Mouse (Mus musculus): Measurements from ENCODE around the gene Ager. TPM values are rescaled to one million over a fixed set of nuclear protein-coding genes. Genes with fewer than 3 reads are reported as not detected.

Gene Ager
- polyA plus RNA-seq, 1 experiment from 2014 or later, result 1.7 TPM

GRCm38 (mm10) chr17:34618999-34619398 is 21.3 kb downstream of the Ager start:
- Histone ChIP-seq H3K9ac (ENCODE audit: low read depth, low read length) (no peak overlapping the region), H3K27ac (ENCODE audit: low read depth, low read length) (no peak overlapping the region), H3K27me3 (replicated peaks; ENCODE audit: control insufficient read depth, insufficient read depth, low read length) (no peaks in the 10 kb centered on the region), H3K36me3 (ENCODE audit: control insufficient read depth, insufficient read depth, low read length) (peaks cover 11% of the 10 kb centered on the region), H3K4me3 (ENCODE audit: low read depth, low read length) (no peak overlapping the region), H3K4me2 (no peak overlapping the region), H3K9me3 (ENCODE audit: control insufficient read depth, low read length) (no peaks in the 10 kb centered on the region), H3K4me1 (replicated peaks; ENCODE audit: control insufficient read depth, insufficient read depth, low read length) (no peaks in the 10 kb centered on the region)
- peak; percentile 65 for ATAC-seq (replicated peaks; ENCODE audit: low FRiP score)
- 12% methylated on average over 6 of the region's 6 CpGs for WGBS
- DNase-seq (ENCODE audit: low spot score), result peak; percentile 74

GRCm38 (mm10) chr17:34621006-34621405 is 23.3 kb downstream of the Ager start:
- no peak overlapping the region for H3K4me2 ChIP-seq
- peaks cover 12% of the 10 kb centered on the region for H3K36me3 ChIP-seq (ENCODE audit: control insufficient read depth, insufficient read depth, low read length)
- peaks cover under 1% of the 10 kb centered on the region; the same call in 1 of the 2 replicates for H3K4me1 ChIP-seq (replicated peaks; ENCODE audit: control insufficient read depth, insufficient read depth, low read length)
- no peaks in the 10 kb centered on the region for H3K9me3 ChIP-seq (ENCODE audit: control insufficient read depth, low read length)
- H3K4me3 ChIP-seq (ENCODE audit: low read depth, low read length), result no peak overlapping the region
- ATAC-seq (replicated peaks; ENCODE audit: low FRiP score) (no peak), DNase-seq (ENCODE audit: low spot score) (no peak)
- 82% methylated on average over 8 of the region's 8 CpGs for WGBS
- H3K27me3 ChIP-seq (replicated peaks; ENCODE audit: control insufficient read depth, insufficient read depth, low read length), result no peaks in the 10 kb centered on the region
- no peak overlapping the region for H3K27ac ChIP-seq (ENCODE audit: low read depth, low read length)
- no peak overlapping the region for H3K9ac ChIP-seq (ENCODE audit: low read depth, low read length)

GRCm38 (mm10) chr17:34623161-34623560 is 25.5 kb downstream of the Ager start:
- Histone ChIP-seq H3K9ac (ENCODE audit: low read depth, low read length) (no peak overlapping the region), H3K4me1 (replicated peaks; ENCODE audit: control insufficient read depth, insufficient read depth, low read length) (peaks cover 7% of the 10 kb centered on the region), H3K4me2 (no peak overlapping the region), H3K4me3 (ENCODE audit: low read depth, low read length) (no peak overlapping the region), H3K27me3 (replicated peaks; ENCODE audit: control insufficient read depth, insufficient read depth, low read length) (no peaks in the 10 kb centered on the region; the same call in 1 of the 2 replicates), H3K36me3 (ENCODE audit: control insufficient read depth, insufficient read depth, low read length) (peaks cover 12% of the 10 kb centered on the region), H3K9me3 (ENCODE audit: control insufficient read depth, low read length) (no peaks in the 10 kb centered on the region), H3K27ac (ENCODE audit: low read depth, low read length) (no peak overlapping the region)
- 86% methylated on average over 9 of the region's 9 CpGs for WGBS
- ATAC-seq (replicated peaks; ENCODE audit: low FRiP score) (no peak), DNase-seq (ENCODE audit: low spot score) (no peak)

- ATAC-seq (replicated peaks; ENCODE audit: low FRiP score) (no peak), DNase-seq (ENCODE audit: low spot score) (no peak)
- Histone ChIP-seq H3K4me2 (no peak overlapping the region), H3K27me3 (replicated peaks; ENCODE audit: control insufficient read depth, insufficient read depth, low read length) (peaks cover 18% of the 10 kb centered on the region), H3K9ac (ENCODE audit: low read depth, low read length) (no peak overlapping the region), H3K4me3 (ENCODE audit: low read depth, low read length) (no peak overlapping the region), H3K27ac (ENCODE audit: low read depth, low read length) (no peak overlapping the region), H3K4me1 (replicated peaks; ENCODE audit: control insufficient read depth, insufficient read depth, low read length) (peaks cover 14% of the 10 kb centered on the region), H3K9me3 (ENCODE audit: control insufficient read depth, low read length) (no peaks in the 10 kb centered on the region), H3K36me3 (ENCODE audit: control insufficient read depth, insufficient read depth, low read length) (peaks cover 12% of the 10 kb centered on the region)
- WGBS, result 91% methylated on average over 3 of the region's 3 CpGs
Measured at GRCm38 (mm10) chr17:34624981-34625380, 27.3 kb downstream of the Ager start.

- H3K9me3 ChIP-seq (ENCODE audit: control insufficient read depth, low read length), result no peaks in the 10 kb centered on the region
- peak overlapping the region; percentile 79 for H3K9ac ChIP-seq (ENCODE audit: low read depth, low read length)
- peaks cover 27% of the 10 kb centered on the region for H3K4me1 ChIP-seq (replicated peaks; ENCODE audit: control insufficient read depth, insufficient read depth, low read length)
- 54% methylated on average over 16 of the region's 16 CpGs for WGBS
- DNase-seq (ENCODE audit: low spot score) (no peak), ATAC-seq (replicated peaks; ENCODE audit: low FRiP score) (peak; percentile 0; the same call in 1 of the 2 replicates)
- peak overlapping the region; percentile 67 for H3K27ac ChIP-seq (ENCODE audit: low read depth, low read length)
- peak overlapping the region; percentile 80 for H3K4me3 ChIP-seq (ENCODE audit: low read depth, low read length)
- peaks cover 12% of the 10 kb centered on the region for H3K36me3 ChIP-seq (ENCODE audit: control insufficient read depth, insufficient read depth, low read length)
- peak overlapping the region; percentile 94 for H3K4me2 ChIP-seq
- peaks cover 30% of the 10 kb centered on the region for H3K27me3 ChIP-seq (replicated peaks; ENCODE audit: control insufficient read depth, insufficient read depth, low read length)
Measured at GRCm38 (mm10) chr17:34626062-34626772, 28.6 kb downstream of the Ager start.

- DNase-seq (ENCODE audit: low spot score) (peak; percentile 63), ATAC-seq (replicated peaks; ENCODE audit: low FRiP score) (peak; percentile 40; the same call in 1 of the 2 replicates)
- peak overlapping the region; percentile 94 for H3K4me2 ChIP-seq
- under 1% methylated on average over 18 of the region's 18 CpGs for WGBS
- H3K4me1 ChIP-seq (replicated peaks; ENCODE audit: control insufficient read depth, insufficient read depth, low read length), result peaks cover 30% of the 10 kb centered on the region
- peak overlapping the region; percentile 80 for H3K4me3 ChIP-seq (ENCODE audit: low read depth, low read length)
- peak overlapping the region; percentile 67 for H3K27ac ChIP-seq (ENCODE audit: low read depth, low read length)
- H3K9me3 ChIP-seq (ENCODE audit: control insufficient read depth, low read length), result no peaks in the 10 kb centered on the region
- H3K36me3 ChIP-seq (ENCODE audit: control insufficient read depth, insufficient read depth, low read length), result peaks cover 11% of the 10 kb centered on the region
- H3K9ac ChIP-seq (ENCODE audit: low read depth, low read length), result peak overlapping the region; percentile 79
- H3K27me3 ChIP-seq (replicated peaks; ENCODE audit: control insufficient read depth, insufficient read depth, low read length), result peaks cover 35% of the 10 kb centered on the region
Measured at GRCm38 (mm10) chr17:34626773-34627092, 29.1 kb downstream of the Ager start.

- H3K27me3 ChIP-seq (replicated peaks; ENCODE audit: control insufficient read depth, insufficient read depth, low read length), result peaks cover 41% of the 10 kb centered on the region
Measured at GRCm38 (mm10) chr17:34627093-34627942, 29.7 kb downstream of the Ager start.

GRCm38 (mm10) chr17:34627943-34628643 is 30.4 kb downstream of the Ager start, which contains the start of gene Ppt2:
Gene Ppt2 (minus strand): TSS chr17:34628510.
- Histone ChIP-seq H3K27me3 (replicated peaks; ENCODE audit: control insufficient read depth, insufficient read depth, low read length) (peaks cover 48% of the 10 kb centered on the region), H3K4me1 (replicated peaks; ENCODE audit: control insufficient read depth, insufficient read depth, low read length) (peaks cover 36% of the 10 kb centered on the region), H3K27ac (ENCODE audit: low read depth, low read length) (peak within 1 kb of the TSS; percentile 67), H3K36me3 (ENCODE audit: control insufficient read depth, insufficient read depth, low read length) (peaks cover 6% of the 10 kb centered on the region), H3K9me3 (ENCODE audit: control insufficient read depth, low read length) (no peaks in the 10 kb centered on the region), H3K4me3 (ENCODE audit: low read depth, low read length) (peak within 1 kb of the TSS; percentile 80), H3K4me2 (peak within 1 kb of the TSS; percentile 94), H3K9ac (ENCODE audit: low read depth, low read length) (peak within 1 kb of the TSS; percentile 79)
- ATAC-seq (replicated peaks; ENCODE audit: low FRiP score), result no peak
- 10% methylated on average over 29 of the region's 29 CpGs for WGBS
- DNase-seq (ENCODE audit: low spot score), result peak; percentile 63

More at GRCm38 (mm10) chr17:34627093-34627942, 29.7 kb downstream of the Ager start:
- peak; percentile 88 for DNase-seq (ENCODE audit: low spot score)
- peak overlapping the region; percentile 79 for H3K9ac ChIP-seq (ENCODE audit: low read depth, low read length)
- H3K36me3 ChIP-seq (ENCODE audit: control insufficient read depth, insufficient read depth, low read length), result peaks cover 6% of the 10 kb centered on the region
- peak; percentile 76 for ATAC-seq (replicated peaks; ENCODE audit: low FRiP score)
- peak overlapping the region; percentile 80 for H3K4me3 ChIP-seq (ENCODE audit: low read depth, low read length)
- peak overlapping the region; percentile 67 for H3K27ac ChIP-seq (ENCODE audit: low read depth, low read length)
- peak overlapping the region; percentile 94 for H3K4me2 ChIP-seq
- H3K9me3 ChIP-seq (ENCODE audit: control insufficient read depth, low read length), result no peaks in the 10 kb centered on the region
- under 1% methylated on average over 43 of the region's 45 CpGs for WGBS
- peaks cover 34% of the 10 kb centered on the region for H3K4me1 ChIP-seq (replicated peaks; ENCODE audit: control insufficient read depth, insufficient read depth, low read length)

All from liver, embryonic 11.5 days (tissue).